Mouse (Mus musculus) erythroblast, embryonic 14.5 days (primary cell): ENCODE results near the gene Pias1.

Experiments
- GATA1 ChIP-seq: IDR thresholded peaks from 2 replicates; pipeline ENCODE4 v1.6.1; 2012; ENCODE audit warnings: low read length, inconsistent platforms, mixed read lengths
- TAL1 ChIP-seq: IDR thresholded peaks from 3 replicates; pipeline ENCODE4 v1.6.1; 2012; ENCODE audit warnings: low read length, inconsistent platforms, mixed read lengths

DNA sequence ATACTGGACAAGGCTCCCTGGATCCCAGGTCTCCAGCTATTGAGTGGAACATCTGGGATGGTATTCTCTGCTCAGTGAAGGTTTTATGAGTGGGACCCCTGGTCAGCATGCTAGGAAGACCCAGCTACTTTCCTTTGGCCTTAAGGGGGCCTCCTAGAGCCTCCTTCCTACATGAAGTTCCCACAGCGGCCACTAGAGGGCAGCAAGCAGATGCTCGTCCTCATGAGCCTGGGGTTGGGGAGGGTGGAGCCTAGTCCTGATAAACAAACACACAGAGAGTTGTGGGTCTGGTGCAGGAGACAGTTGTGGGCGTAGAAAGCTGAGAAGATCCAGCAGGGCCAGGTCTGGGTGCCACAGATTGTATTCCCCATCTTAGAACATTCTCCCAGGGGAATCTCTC, 140.0 kb downstream of the Pias1 start:
- no peak for TF ChIP-seq TAL1
- no peak for TF ChIP-seq GATA1
